8 mouse cellular contexts compared by ENCODE assay signal in the genomic region with DNA sequence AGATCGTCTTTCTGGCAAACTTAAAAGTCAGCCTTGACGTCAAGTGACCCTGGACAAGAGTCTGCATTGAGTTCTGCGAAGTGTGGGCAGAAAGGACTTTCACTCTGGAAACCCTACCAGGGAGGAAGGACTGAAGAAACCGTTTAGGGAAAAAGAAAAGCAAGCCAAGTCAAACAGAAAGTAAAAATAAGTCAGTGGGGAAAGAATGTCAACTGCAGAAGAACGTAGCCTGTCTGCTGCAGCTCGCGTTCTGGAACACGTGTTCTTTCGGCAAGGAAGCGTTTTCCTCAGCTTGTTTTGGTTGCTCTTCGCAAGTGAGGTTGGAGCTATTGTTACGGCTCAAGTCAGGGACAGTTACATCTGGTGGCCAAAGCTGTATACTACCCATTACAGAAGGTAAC.
DNase-seq lines count a peak whose midpoint lies in the region; ATAC-seq and TF ChIP-seq lines count a peak whose summit lies in the region.

No protein-coding gene starts in this region.

- peak overlapping the region; percentile 25; the same call in 1 of the 2 replicates for H3K27ac ChIP-seq in spleen, adult 2 months (ENCODE audit: insufficient read depth, low read length)
- H3K27ac ChIP-seq in forebrain, embryonic 16.5 days (ENCODE audit: low read length): no peak overlapping the region

- H3K4me3 ChIP-seq in spleen, adult 2 months (ENCODE audit: extremely low read depth, insufficient read depth, insufficient read length): peak overlapping the region; percentile 57
- no peak overlapping the region for H3K4me3 ChIP-seq in forebrain, embryonic 16.5 days (replicated peaks; ENCODE audit: low read length)

- DNase-seq in spleen, adult 2 months (ENCODE audit: low read depth in 1 of 2, low spot score in 2 of 2): no peak
- no peak for DNase-seq in spleen, postnatal 14 days (ENCODE audit: low spot score in 2 of 2)
- peak; percentile 49 for DNase-seq in brain, adult 2 months (ENCODE audit: low read depth, low spot score)
- DNase-seq in heart, postnatal 10 days: peak; percentile 61 to 67
- peak; percentile 18 to 44 for DNase-seq in left cerebral cortex, postnatal 25 days (ENCODE audit: low spot score in 2 of 2)
- peak; percentile 44 for DNase-seq in splenic B cell, adult 2 months (ENCODE audit: low read depth, low spot score)
- no peak for DNase-seq in right cerebral cortex, postnatal 4 days

- H3K9ac ChIP-seq in forebrain, embryonic 16.5 days (replicated peaks; ENCODE audit: low read depth, low read length): no peak overlapping the region

- no peak for TF ChIP-seq POLR2A in spleen, adult 2 months (IDR thresholded peaks at IDR 0.05; ENCODE audit: low read depth, low read length)

- TF ChIP-seq CTCF in spleen, adult 2 months (IDR thresholded peaks at IDR 0.05; ENCODE audit: extremely low read depth, insufficient read depth, insufficient read length, insufficient replicate concordance): no peak

- H3K27me3 ChIP-seq in spleen, adult 2 months (ENCODE audit: control insufficient read depth, insufficient read depth, low read length): no peaks in the 10 kb centered on the region
- H3K27me3 ChIP-seq in splenic B cell, adult 2 months (ENCODE audit: control insufficient read depth, insufficient read depth, low read length, poor library complexity, severe bottlenecking): no peaks in the 10 kb centered on the region
- no peaks in the 10 kb centered on the region for H3K27me3 ChIP-seq in forebrain, embryonic 16.5 days (replicated peaks; ENCODE audit: control insufficient read depth, insufficient read depth, low read length)

- peaks cover 9% of the 10 kb centered on the region; the same call in 1 of the 2 replicates for H3K4me1 ChIP-seq in spleen, adult 2 months (ENCODE audit: control insufficient read depth, insufficient read depth, insufficient read length)
- no peaks in the 10 kb centered on the region; the same call in 1 of the 2 replicates for H3K4me1 ChIP-seq in forebrain, embryonic 16.5 days (replicated peaks; ENCODE audit: control insufficient read depth, insufficient read depth, low read length)

- H3K9me3 ChIP-seq in forebrain, embryonic 16.5 days (ENCODE audit: control insufficient read depth, low read length): no peaks in the 10 kb centered on the region

- no peak overlapping the region for H3K4me2 ChIP-seq in forebrain, embryonic 16.5 days (ENCODE audit: low read length)

- ATAC-seq in forebrain, embryonic 16.5 days: no peak

- WGBS in spleen, adult 2 months: 5% methylated on average over 12 of the region's 12 CpGs
- 82% methylated on average over 12 of the region's 12 CpGs for WGBS in forebrain, embryonic 16.5 days

- no peaks in the 10 kb centered on the region for H3K36me3 ChIP-seq in spleen, adult 2 months (ENCODE audit: control insufficient read depth, insufficient read depth, low read length)
- H3K36me3 ChIP-seq in splenic B cell, adult 2 months (ENCODE audit: control insufficient read depth, insufficient read depth, low read length, poor library complexity, severe bottlenecking): no peaks in the 10 kb centered on the region
- no peaks in the 10 kb centered on the region for H3K36me3 ChIP-seq in forebrain, embryonic 16.5 days (ENCODE audit: control insufficient read depth, insufficient read depth)

- intact Hi-C loops in heart, postnatal 10 days (cut with DNase I): no loop called here
- intact Hi-C loops in left cerebral cortex, postnatal 25 days (cut with DNase I): loop anchor here (10.0 kb wide), 1 partner anchor 761 kb away; no protein-coding TSS in a partner anchor

Comparison
In these comparisons a context has a peak if more than half of its experiments do, and no peak if none do; other contexts are left out.
1. DNase-seq: peak in brain, adult 2 months (single experiment), heart, postnatal 10 days (2 of 2), left cerebral cortex, postnatal 25 days (2 of 2) and splenic B cell, adult 2 months (single experiment); none in spleen, adult 2 months (0 of 2), spleen, postnatal 14 days (0 of 2) and right cerebral cortex, postnatal 4 days (single experiment).